Mouse (Mus musculus) forelimb bud, embryonic 11.5 days (tissue): Measurements from ENCODE around the gene H2al3.

Source experiments
- DNase-seq: peaks from one replicate; pipeline ENCODE4 v3.0.0-alpha.2; 2012; ENCODE audit warnings: low read depth, low spot score

Gene H2al3

GRCm38 (mm10) chrX:9849403-9849802, at the start of gene H2al3:
Gene H2al3 (plus strand): TSS chrX:9849703.
- no peak for DNase-seq

GRCm38 (mm10) chrX:9810101-9810500, 39.4 kb upstream of the H2al3 start:
- DNase-seq: no peak

GRCm38 (mm10) chrX:9812469-9812868, 37.0 kb upstream of the H2al3 start:
- no peak for DNase-seq

GRCm38 (mm10) chrX:9834779-9835178, 14.7 kb upstream of the H2al3 start:
- DNase-seq: no peak

GRCm38 (mm10) chrX:9846628-9847027, 2.9 kb upstream of the H2al3 start, which contains the start of gene Hypm:
Gene Hypm (plus strand): TSS chrX:9846928.
- no peak for DNase-seq

GRCm38 (mm10) chrX:9861859-9862258, 12.4 kb downstream of the H2al3 start:
- DNase-seq: no peak

- DNase-seq: no peak
Measured at GRCm38 (mm10) chrX:9875519-9875918, 26.0 kb downstream of the H2al3 start.

- no peak for DNase-seq
Measured at GRCm38 (mm10) chrX:9885322-9885721, 35.8 kb downstream of the H2al3 start, which contains the start of gene Sytl5. Gene Sytl5 (plus strand): TSS chrX:9885622.
